Mouse (Mus musculus): Measurements from ENCODE around the gene Lgals9. TPM values are rescaled to one million over a fixed set of nuclear protein-coding genes. Genes with fewer than 3 reads are reported as not detected.
"Not testable (repeated sequence)": the region's sequence is repeated elsewhere in the genome, so short reads cannot be mapped to it uniquely, and the experiment has no call there.

Gene Lgals9
- polyA plus RNA-seq, 1 experiment from 2014 or later, result 3.9 TPM

GRCm38 (mm10) chr11:79003769-79004638 lies 19.3 kb upstream of the Lgals9 start:
- H3K4me1 ChIP-seq, result no peaks in the 10 kb centered on the region
- H3K9me3 ChIP-seq (replicated peaks), result no peaks in the 10 kb centered on the region
- 91% methylated on average over 10 of the region's 10 CpGs for WGBS
- no peak for ATAC-seq
- no peaks in the 10 kb centered on the region for H3K27me3 ChIP-seq
- H3K9ac ChIP-seq, result no peak overlapping the region
- no peak overlapping the region for H3K27ac ChIP-seq
- H3K4me3 ChIP-seq, result no peak overlapping the region
- no peaks in the 10 kb centered on the region for H3K36me3 ChIP-seq (ENCODE audit: poor library complexity, severe bottlenecking)
- H3K4me2 ChIP-seq, result no peak overlapping the region

GRCm38 (mm10) chr11:79003053-79003768 lies 18.5 kb upstream of the Lgals9 start:
- H3K9me3 ChIP-seq (replicated peaks), result no peaks in the 10 kb centered on the region
- no peaks in the 10 kb centered on the region for H3K36me3 ChIP-seq (ENCODE audit: poor library complexity, severe bottlenecking)
- H3K27ac ChIP-seq, result no peak overlapping the region
- no peak overlapping the region for H3K9ac ChIP-seq
- H3K4me1 ChIP-seq, result no peaks in the 10 kb centered on the region
- no peaks in the 10 kb centered on the region for H3K27me3 ChIP-seq
- H3K4me3 ChIP-seq, result no peak overlapping the region
- ATAC-seq, result no peak
- no peak overlapping the region for H3K4me2 ChIP-seq
- WGBS, result 87% methylated on average over 11 of the region's 11 CpGs

DNA sequence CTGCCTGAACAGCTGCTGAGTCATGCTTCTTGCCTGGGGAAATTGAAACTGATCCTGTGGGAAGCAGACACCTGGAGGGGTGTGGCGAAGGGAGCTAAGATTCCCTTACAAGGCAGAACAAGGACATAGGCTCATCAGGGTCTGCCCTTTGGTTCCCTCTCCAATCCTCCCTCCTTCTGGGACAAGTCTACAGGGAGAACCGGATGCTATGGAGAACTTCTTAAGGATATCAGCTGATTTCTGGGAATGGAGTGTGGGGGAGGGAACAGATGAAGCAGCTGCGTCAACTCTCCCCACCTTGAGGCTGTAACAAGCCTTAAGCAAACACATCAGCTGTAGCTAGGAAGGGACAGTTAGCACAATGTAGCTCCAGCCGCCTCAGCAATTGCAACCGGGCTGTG lies 17.8 kb upstream of the Lgals9 start:
- Histone ChIP-seq H3K36me3 (ENCODE audit: poor library complexity, severe bottlenecking) (no peaks in the 10 kb centered on the region), H3K9me3 (replicated peaks) (peaks cover 3% of the 10 kb centered on the region; the same call in 1 of the 2 replicates), H3K4me3 (no peak overlapping the region), H3K27ac (no peak overlapping the region), H3K27me3 (no peaks in the 10 kb centered on the region), H3K9ac (no peak overlapping the region), H3K4me2 (no peak overlapping the region), H3K4me1 (no peaks in the 10 kb centered on the region)
- ATAC-seq, result no peak
- 83% methylated on average over 5 of the region's 5 CpGs for WGBS

GRCm38 (mm10) chr11:79001871-79002270 lies 17.1 kb upstream of the Lgals9 start:
- H3K36me3 ChIP-seq (ENCODE audit: poor library complexity, severe bottlenecking), result no peaks in the 10 kb centered on the region
- H3K9me3 ChIP-seq (replicated peaks), result peaks cover 5% of the 10 kb centered on the region
- WGBS, result 87% methylated on average over 4 of the region's 4 CpGs
- no peak overlapping the region for H3K4me3 ChIP-seq
- ATAC-seq, result no peak
- no peaks in the 10 kb centered on the region for H3K27me3 ChIP-seq
- no peak overlapping the region for H3K9ac ChIP-seq
- no peak overlapping the region for H3K4me2 ChIP-seq
- no peak overlapping the region for H3K27ac ChIP-seq
- no peaks in the 10 kb centered on the region for H3K4me1 ChIP-seq

GRCm38 (mm10) chr11:78999118-78999517 lies 14.4 kb upstream of the Lgals9 start:
- 15% methylated on average over 6 of the region's 6 CpGs for WGBS
- Histone ChIP-seq H3K4me1 (no peaks in the 10 kb centered on the region), H3K4me3 (no peak overlapping the region), H3K9me3 (replicated peaks) (peaks cover 5% of the 10 kb centered on the region), H3K27ac (no peak overlapping the region), H3K36me3 (ENCODE audit: poor library complexity, severe bottlenecking) (no peaks in the 10 kb centered on the region), H3K9ac (no peak overlapping the region), H3K27me3 (no peaks in the 10 kb centered on the region), H3K4me2 (no peak overlapping the region)
- no peak for ATAC-seq

DNA sequence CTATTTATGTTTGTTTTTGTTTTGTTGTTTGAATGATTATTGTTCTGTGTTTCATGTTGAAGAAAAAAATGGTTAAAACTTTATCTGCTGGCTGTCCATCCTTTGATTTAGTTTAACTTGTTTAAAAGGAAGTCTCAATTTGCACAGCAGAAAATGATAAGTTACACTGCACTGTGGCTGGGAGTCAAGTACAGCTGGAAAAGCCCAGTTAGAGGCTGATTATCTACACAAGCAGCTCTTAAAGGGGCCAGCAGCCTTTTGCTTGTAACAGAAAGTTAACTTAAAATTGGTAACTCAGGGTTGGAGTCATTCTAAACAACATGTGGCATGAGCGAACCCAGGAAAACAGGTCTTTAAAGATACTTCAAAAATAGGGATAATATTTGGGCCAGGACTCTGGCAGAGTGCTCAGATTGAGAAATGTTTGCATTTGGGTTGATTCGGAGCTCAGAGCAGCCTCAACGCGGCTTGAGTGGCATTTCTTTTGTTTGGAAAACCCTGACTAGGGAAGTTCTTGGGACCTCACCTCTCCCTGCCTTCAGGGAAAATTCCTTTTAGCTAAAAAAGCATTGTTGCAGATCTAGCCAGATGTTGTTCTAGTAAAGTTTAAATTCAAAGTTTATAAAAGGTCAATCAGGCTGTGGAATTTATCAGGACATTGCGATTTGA lies 6.3 kb upstream of the Lgals9 start:
- not testable (repeated sequence) for ATAC-seq; H3K4me2 ChIP-seq; H3K4me3 ChIP-seq; H3K27ac ChIP-seq; H3K9me3 ChIP-seq (replicated peaks); H3K4me1 ChIP-seq; H3K9ac ChIP-seq; H3K27me3 ChIP-seq; H3K36me3 ChIP-seq (ENCODE audit: poor library complexity, severe bottlenecking)
- WGBS, result 78% methylated on average over 5 of the region's 5 CpGs

DNA sequence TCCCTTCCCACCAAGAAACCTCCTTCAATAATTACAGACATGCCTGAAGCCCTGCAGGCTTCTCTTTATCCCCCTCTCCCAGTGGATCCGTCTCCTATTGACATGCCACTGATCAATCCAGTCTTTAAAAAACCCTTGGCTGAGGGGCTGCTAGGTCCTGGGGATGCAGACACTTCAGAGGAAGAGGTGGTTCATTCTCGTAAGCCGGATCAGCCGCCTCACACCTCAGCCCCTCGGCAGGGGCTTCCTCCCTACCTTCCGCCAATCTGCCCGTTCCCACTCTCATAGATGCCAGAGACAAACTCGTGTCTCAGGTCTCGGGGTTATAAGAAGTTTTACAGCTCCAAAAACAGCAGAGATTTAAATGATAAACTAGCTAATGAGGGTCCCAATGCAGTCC lies 5.3 kb upstream of the Lgals9 start:
- Histone ChIP-seq H3K4me2 (no peak overlapping the region), H3K9me3 (replicated peaks) (no peaks in the 10 kb centered on the region), H3K27me3 (no peaks in the 10 kb centered on the region), H3K27ac (no peak overlapping the region), H3K4me1 (no peaks in the 10 kb centered on the region), H3K4me3 (no peak overlapping the region), H3K36me3 (ENCODE audit: poor library complexity, severe bottlenecking) (no peaks in the 10 kb centered on the region), H3K9ac (no peak overlapping the region)
- WGBS, result 93% methylated on average over 9 of the region's 9 CpGs
- ATAC-seq, result no peak

DNA sequence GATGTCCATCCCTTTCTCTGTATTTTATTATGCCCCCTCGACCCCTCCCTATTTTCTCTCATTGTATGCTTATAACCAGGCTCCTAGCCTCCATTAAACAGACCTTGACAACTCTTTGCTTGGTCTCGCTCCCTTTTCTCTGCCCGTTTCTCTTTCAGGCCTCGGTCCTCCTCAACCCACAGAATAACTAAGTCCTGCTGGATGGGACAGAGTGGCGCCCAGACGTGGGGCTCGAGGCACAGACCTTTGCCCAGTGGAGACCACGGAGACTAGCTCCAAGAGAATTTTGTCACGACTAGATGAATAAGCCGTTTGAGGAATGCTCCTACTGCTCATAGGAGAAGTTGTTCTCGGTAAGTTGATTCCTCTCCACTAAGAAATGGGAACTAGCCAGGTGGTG lies 4.5 kb upstream of the Lgals9 start:
- H3K4me1 ChIP-seq; H3K4me2 ChIP-seq; H3K36me3 ChIP-seq (ENCODE audit: poor library complexity, severe bottlenecking); H3K27me3 ChIP-seq; H3K27ac ChIP-seq; ATAC-seq; H3K9me3 ChIP-seq (replicated peaks); H3K4me3 ChIP-seq; H3K9ac ChIP-seq: not testable (repeated sequence)
- WGBS, result 92% methylated on average over 11 of the region's 11 CpGs

DNA sequence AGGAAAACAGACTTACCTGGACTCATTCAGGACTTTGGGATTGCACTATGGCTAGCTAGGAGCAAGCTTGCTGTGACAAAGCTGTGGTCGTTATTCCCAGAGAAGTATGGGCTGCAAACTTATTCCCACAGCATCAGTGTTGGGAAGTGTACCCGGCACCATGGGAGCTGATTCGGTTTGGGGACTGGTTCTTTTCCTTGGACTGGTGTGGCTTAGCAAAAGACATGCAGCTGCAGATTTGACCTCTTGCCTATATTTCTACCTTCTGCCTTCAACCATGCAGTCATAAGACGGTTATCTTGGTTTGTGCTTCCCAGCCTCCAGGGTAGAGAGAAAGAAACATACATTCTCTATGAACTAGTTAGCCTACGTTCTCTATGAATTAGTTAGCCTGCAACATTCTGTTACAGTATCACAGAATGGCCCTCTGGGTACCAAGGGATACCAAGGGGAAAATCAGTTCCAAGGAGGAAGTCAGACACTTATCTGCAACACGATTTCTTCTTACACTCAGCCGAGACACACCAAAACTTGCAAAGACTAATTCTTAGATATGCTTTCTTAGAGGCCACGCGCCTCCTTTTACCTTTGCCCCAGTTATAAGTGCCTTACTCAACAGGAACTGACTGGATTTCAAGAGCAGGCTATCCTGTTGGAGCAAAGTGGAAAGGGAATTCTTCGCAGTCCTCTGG lies 1.7 kb upstream of the Lgals9 start:
- Histone ChIP-seq H3K4me3 (no peak overlapping the region), H3K36me3 (ENCODE audit: poor library complexity, severe bottlenecking) (no peaks in the 10 kb centered on the region), H3K4me2 (no peak overlapping the region), H3K9me3 (replicated peaks) (no peaks in the 10 kb centered on the region), H3K27me3 (no peaks in the 10 kb centered on the region), H3K4me1 (no peaks in the 10 kb centered on the region), H3K27ac (no peak overlapping the region), H3K9ac (no peak overlapping the region)
- no peak for ATAC-seq
- WGBS, result 92% methylated on average over 10 of the region's 10 CpGs

GRCm38 (mm10) chr11:78985505-78985904 lies 759 bp upstream of the Lgals9 start:
- Histone ChIP-seq H3K9ac (no peak overlapping the region), H3K9me3 (replicated peaks) (no peaks in the 10 kb centered on the region), H3K36me3 (ENCODE audit: poor library complexity, severe bottlenecking) (no peaks in the 10 kb centered on the region), H3K27me3 (no peaks in the 10 kb centered on the region), H3K27ac (no peak overlapping the region), H3K4me1 (no peaks in the 10 kb centered on the region), H3K4me3 (no peak overlapping the region), H3K4me2 (no peak overlapping the region)
- no peak for ATAC-seq

GRCm38 (mm10) chr11:78983539-78983938 lies 1.2 kb downstream of the Lgals9 start:
- Histone ChIP-seq H3K36me3 (ENCODE audit: poor library complexity, severe bottlenecking) (no peaks in the 10 kb centered on the region), H3K27ac (no peak overlapping the region), H3K27me3 (no peaks in the 10 kb centered on the region), H3K4me3 (no peak overlapping the region), H3K9me3 (replicated peaks) (no peaks in the 10 kb centered on the region), H3K9ac (no peak overlapping the region), H3K4me2 (no peak overlapping the region), H3K4me1 (no peaks in the 10 kb centered on the region)
- no peak for ATAC-seq
- 83% methylated on average over 7 of the region's 7 CpGs for WGBS

Data from forebrain, embryonic 13.5 days (tissue).